Mouse (Mus musculus) layer of hippocampus, adult 9-11 months (tissue): Measurements from ENCODE around the gene Stk38l.
"Not testable (repeated sequence)": the region's sequence is repeated elsewhere in the genome, so short reads cannot be mapped to it uniquely, and the experiment has no call there.

Experiments used
- DNase-seq: peaks from one replicate; pipeline ENCODE4 v3.0.0; 2022

The Stk38l gene

GRCm38 (mm10) chr6:146738889-146739288 lies 14.1 kb downstream of the Stk38l start:
- no peak for DNase-seq

- no peak for DNase-seq
Measured at GRCm38 (mm10) chr6:146740724-146741123, 15.9 kb downstream of the Stk38l start.

DNA sequence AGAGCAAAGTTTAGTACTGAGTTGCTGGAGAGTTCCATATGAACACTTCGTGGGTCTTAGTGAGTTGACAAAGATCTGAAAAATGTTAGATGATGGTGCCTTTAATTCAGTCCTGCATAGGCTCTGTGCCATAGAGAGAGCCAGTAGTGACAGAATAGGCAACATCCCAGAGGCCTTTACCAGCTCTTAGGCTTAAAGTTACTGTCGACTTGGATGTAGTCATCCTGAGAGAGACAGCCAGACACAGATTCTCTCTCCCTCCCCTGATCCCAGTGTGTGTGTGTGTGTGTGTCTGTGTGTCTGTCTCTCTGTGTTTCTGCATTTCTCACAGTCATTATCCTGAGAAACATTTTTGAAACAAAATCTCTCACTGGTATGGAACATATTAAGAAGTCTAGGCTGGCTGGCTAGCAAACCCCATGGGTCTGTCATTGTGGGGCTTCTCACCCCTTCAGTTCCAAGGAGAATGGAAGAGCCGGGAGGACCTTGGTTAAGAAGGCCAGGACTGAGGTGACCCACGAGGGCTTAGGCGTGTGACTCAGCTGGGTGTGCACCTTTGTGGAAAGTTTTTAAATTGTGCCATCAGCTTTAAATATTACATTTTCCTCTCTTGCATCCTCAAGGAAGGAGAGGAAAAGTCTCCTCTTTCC lies 17.3 kb downstream of the Stk38l start:
- no peak for DNase-seq

DNA sequence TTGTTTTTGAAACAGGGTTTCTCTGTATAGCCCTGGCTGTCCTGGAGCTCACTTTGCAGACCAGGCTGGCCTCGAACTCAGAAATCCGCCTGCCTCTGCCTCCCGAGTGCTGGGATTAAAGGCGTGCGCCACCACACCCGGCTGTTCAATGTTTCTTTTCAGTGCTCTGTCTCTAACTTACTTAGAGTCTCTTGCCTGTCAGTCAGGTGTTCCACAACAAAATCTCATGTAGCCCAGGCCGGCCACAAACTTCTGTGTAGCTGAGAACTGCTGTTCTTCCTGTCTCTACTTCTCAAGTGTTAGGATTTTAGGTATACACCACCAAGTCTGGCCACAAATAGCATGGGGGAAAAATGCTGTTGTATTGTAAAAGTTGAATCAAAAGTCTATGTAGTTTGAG lies 19.5 kb downstream of the Stk38l start:
- DNase-seq: not testable (repeated sequence)

DNA sequence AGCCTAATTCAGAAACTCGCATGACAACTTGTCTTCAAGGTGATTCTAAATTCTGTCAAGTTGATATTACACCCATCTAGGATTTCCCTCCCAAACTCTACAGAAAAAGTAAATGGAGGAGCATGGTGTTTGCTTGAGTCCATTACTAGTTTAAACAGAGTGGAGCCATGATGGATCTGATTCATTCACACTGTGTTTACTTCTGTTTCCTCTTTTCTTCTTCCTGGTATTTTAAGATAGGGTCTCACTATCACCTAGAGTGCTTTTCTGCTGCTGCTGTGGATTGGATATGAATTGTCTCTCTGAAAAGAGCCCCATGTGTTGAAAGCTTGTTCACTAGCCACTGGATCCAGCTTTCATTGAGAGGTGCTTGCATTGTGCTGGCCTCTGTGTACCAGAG lies 20.4 kb downstream of the Stk38l start:
- DNase-seq: no peak

- DNase-seq: no peak
Measured at GRCm38 (mm10) chr6:146746577-146746976, 21.8 kb downstream of the Stk38l start.

DNA sequence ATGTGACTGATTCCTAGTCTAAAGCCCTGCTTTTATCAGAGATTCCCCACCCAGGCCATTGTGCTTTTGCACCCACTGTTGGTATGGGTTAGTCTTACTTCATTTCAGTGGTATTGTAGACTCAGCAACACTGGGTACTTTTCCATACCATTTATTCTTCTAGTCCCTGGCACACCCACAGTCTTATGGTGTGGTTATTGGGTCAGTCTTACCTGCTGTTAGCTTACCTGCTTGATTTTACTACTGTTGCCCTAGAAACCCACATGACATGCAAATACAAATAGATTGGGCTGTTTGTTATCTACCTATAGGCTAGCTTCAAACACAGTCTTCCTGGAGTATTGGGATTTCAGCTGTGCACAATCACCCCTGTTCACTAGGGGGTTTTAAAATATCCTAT lies 22.3 kb downstream of the Stk38l start:
- DNase-seq: no peak

- DNase-seq: no peak
Measured at GRCm38 (mm10) chr6:146748271-146748670, 23.5 kb downstream of the Stk38l start.

DNA sequence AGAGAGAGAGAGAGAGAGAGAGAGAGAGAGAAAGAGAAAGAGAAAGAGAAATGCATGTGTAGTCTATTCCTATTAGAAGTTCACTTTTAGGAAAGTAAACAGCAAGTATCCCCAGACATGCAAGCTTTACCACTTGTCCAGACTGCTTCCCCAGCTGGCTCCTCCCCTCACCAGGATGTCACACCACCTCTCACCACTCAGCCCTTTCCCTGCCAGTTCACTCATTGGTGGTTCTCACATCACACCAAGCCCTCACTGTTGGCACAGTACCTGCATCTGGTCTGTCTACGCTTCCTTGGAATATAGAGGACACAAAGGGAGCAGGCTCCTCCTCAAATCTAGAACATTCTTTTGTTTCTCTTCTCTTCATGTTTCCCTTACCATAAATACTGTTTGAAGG lies 26.9 kb downstream of the Stk38l start:
- DNase-seq: peak; percentile 15

DNA sequence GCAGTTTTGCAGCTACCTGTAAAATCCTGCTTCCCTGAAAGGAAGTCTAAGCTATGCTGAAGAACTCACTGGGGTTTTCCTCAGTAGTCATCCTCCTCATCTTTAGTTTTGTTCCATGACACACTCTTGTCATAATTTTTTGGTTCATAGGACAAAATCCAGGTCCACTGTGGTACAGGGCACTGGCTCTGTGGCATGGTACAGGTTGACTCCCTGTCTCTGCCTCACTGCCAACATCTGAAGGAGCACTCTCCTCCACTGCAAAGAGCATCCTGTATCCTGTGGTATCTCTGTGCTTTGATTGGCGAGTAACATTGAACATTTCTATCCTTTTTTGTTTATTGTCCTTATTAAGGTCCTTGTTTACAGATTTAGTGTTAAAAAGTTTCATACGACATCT lies 27.4 kb downstream of the Stk38l start:
- no peak for DNase-seq

GRCm38 (mm10) chr6:146752612-146753011 lies 27.8 kb downstream of the Stk38l start:
- no peak for DNase-seq

GRCm38 (mm10) chr6:146753560-146754160 lies 28.9 kb downstream of the Stk38l start:
- DNase-seq: no peak

- no peak for DNase-seq
Measured at GRCm38 (mm10) chr6:146755136-146755535, 30.3 kb downstream of the Stk38l start.

DNA sequence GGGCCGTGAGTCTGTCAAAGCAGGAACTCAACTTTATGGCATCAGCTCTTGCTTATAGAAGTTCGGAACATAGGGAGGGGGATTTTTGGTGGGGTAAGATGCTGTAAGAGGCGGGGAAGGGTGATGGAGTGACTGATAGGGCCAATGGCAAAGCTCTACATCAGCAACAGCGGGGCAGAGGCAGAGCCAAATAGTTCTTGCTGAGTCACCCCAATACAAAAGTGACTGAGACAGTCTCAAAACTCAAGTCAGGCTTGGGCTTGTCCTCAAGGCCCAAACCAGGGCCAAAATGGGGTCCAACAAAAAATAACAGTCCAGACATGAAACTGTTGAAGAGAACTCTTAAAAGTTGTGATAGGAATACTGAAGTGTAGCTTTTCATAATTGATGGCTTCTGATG lies 30.9 kb downstream of the Stk38l start:
- DNase-seq: no peak

- no peak for DNase-seq
Measured at GRCm38 (mm10) chr6:146759027-146759426, 34.2 kb downstream of the Stk38l start.

DNA sequence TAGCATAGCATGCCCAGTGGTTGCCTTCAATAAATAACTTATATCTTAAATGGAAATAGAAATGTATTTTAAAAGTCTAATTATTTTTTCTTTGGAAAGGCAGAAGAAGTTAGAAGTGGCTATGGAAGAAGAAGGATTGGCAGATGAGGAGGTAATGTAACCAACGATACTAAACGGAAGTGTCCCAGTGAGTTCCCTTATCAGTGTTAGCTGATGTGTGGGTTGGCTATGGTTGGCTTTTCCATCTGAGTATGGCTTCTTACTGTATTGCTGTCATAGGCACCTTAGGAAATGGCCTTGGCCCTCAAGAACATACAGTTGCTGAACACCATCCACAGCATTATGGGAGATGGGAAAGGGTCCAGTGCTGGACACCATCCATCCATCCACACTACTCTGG lies 35.2 kb downstream of the Stk38l start:
- no peak for DNase-seq

GRCm38 (mm10) chr6:146760736-146761135 lies 35.9 kb downstream of the Stk38l start:
- DNase-seq: no peak

GRCm38 (mm10) chr6:146762264-146762898 lies 37.6 kb downstream of the Stk38l start:
- DNase-seq: no peak

- no peak for DNase-seq
Measured at GRCm38 (mm10) chr6:146764593-146764992, 39.8 kb downstream of the Stk38l start.

DNA sequence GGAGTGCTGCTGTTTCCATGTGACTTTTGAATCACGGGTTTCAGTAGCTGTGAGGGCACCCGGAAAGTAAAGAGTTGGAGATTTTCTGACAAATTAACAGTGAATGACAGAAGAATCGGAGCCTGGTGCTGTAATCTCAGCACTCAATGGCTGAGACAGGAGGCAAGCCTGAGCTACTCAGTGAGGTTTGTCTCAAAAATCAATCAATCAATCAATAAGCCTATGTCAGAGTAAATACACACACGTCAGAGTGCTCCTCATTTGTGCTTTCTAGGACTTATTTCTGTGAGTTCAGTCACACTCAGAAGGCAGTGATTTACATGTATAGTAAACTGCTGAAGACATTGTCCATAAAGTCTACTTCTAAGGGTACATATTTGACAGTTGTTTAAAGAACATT lies 40.5 kb downstream of the Stk38l start:
- no peak for DNase-seq

DNA sequence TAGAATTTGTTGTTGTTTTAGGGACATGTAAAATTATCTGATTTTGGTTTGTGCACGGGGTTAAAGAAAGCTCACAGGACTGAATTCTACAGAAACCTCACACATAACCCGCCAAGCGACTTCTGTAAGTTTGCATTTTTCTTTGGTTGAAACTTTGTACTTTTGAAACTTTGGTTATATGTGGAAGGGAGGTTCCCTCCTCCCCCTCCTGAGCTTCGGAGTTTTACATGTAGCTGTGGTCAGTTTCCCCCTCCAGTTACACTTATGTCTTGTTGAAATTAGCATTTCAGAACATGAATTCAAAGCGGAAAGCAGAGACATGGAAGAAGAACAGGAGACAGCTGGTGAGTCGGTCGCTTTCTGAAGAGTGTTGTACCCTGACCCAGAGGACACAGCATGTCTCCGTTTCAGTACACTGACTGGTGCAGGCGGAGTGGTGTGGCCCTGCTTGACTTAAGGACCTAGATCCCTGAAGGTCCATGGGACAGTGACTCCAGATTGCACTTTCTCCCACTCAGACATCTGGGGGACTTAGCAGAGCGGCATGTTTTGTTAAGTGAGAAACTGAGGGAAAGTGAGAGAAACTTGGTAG lies 44.1 kb downstream of the Stk38l start:
- no peak for DNase-seq

DNA sequence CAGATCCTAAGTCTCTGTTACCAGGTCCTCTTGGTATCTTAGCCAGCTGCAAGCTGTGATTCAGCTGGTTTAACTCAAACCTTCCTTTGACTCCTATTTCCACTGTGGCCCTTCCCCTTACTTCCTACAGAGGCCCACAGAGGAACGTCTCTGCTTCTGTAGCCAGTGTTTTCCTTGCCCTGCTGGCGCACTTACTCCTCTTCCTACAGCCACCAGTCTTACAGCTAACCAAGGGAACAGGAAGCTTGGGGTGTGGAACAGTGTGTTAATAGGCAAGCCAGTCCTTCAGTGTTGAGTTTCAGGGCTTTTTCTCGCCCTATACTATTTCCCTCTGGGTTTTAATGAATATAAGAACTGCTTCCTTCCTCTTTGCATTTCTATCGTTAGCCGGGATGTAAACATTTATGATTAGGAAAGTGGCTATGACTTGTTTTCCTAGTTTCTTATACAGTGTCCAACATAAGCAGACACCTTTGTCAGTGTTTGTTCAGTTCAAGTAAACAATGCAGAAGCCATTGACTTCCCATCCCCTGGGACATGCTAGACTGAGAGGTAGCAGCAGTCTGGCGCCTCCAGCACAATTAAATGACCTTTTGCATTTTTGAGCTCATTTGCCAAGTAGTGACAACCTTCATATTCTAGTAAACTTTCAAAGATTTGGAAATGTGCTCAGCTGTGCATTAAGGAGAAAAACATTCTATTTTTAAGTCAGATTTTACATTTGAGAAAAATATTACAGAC lies 45.4 kb downstream of the Stk38l start:
- no peak for DNase-seq

GRCm38 (mm10) chr6:146770808-146771207 lies 46.0 kb downstream of the Stk38l start:
- DNase-seq: no peak
